Comparison of ENCODE assay signal across 10 mouse cellular contexts in the genomic region with DNA sequence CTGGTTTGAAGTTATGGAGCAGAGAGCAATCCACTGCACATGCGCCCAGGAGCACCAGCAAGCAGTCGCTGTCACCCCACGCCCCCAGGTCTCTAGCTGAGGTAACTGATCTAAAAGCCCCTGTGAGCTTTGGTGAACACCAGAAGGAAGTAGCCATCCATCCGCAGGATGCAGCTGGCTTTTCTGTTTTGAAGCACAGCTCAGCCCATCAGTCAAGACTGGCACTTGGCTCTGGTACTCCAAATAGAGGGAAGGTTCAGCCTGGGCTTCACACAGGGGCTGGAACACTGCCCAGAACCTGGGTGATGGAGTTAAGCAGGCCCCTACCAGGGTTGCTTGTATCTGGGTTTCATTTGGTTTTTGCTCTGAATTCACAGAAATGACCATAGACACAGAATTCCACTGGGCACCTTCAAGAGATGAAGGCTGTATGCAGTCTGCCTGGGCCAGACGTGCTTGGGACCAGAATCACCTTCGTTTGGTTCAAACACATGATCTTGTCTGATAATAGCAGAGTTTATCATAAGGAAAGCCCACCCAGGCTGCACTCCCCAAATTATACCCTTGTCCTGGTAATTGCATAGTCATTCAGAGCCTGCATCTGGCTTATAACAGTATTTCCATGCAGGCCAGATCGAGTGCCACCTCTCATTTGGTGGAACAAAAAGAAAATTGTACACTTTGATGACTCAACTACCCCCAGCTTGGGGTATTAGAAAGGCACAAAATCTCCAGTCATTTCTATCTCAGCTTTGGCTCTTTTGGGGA. TPM values are rescaled to one million over a fixed set of nuclear protein-coding genes. Genes with fewer than 3 reads are reported as not detected.
DNase-seq lines count a peak whose midpoint lies in the region; ATAC-seq and TF ChIP-seq lines count a peak whose summit lies in the region.
"Had no signal": no experiment of that assay in that cellular context is flagged by ENCODE, and none has a peak within 500 bp of the region (broad histone marks: within the 10 kb centered on the region; RNA-seq: fewer than 3 reads in every experiment).

No protein-coding gene starts in this region.

- H3K27ac ChIP-seq in hindbrain, postnatal 0 days, result peak overlapping the region; percentile 36
- no peak overlapping the region for H3K27ac ChIP-seq in hindbrain, embryonic 10.5 days
- no peak overlapping the region for H3K27ac ChIP-seq in midbrain, embryonic 11.5 days (ENCODE audit: low read depth, low read length)
- no peak overlapping the region for H3K27ac ChIP-seq in midbrain, embryonic 13.5 days
- H3K27ac ChIP-seq in neural tube, embryonic 15.5 days (replicated peaks), result 0 out of 2 replicates have a peak overlapping the region, but pooled peaks have one; percentile 18
- H3K27ac ChIP-seq: liver, embryonic 15.5 days had no signal

- no peaks in the 10 kb centered on the region for H3K9me3 ChIP-seq in hindbrain, postnatal 0 days (ENCODE audit: low read length)
- no peaks in the 10 kb centered on the region for H3K9me3 ChIP-seq in hindbrain, embryonic 10.5 days
- no peaks in the 10 kb centered on the region for H3K9me3 ChIP-seq in midbrain, embryonic 11.5 days (ENCODE audit: control insufficient read depth, low read length)
- H3K9me3 ChIP-seq in midbrain, embryonic 13.5 days, result no peaks in the 10 kb centered on the region
- H3K9me3 ChIP-seq in neural tube, embryonic 15.5 days (replicated peaks), result no peaks in the 10 kb centered on the region
- H3K9me3 ChIP-seq: G1E; liver, embryonic 15.5 days had no signal

- whole genome bisulfite sequencing in hindbrain, postnatal 0 days, result 53% methylated on average over 7 of the region's 7 CpGs
- WGBS in hindbrain, embryonic 10.5 days, result 85% methylated on average over 7 of the region's 7 CpGs
- 84% methylated on average over 7 of the region's 7 CpGs for WGBS in midbrain, embryonic 11.5 days
- WGBS in midbrain, embryonic 13.5 days, result 84% methylated on average over 7 of the region's 7 CpGs
- 74% methylated on average over 7 of the region's 7 CpGs for WGBS in neural tube, embryonic 15.5 days

- no peak for TF ChIP-seq CTCF in hindbrain, postnatal 0 days (IDR thresholded peaks at IDR 0.05; ENCODE audit: low read depth)

- no peak overlapping the region for H3K4me3 ChIP-seq in hindbrain, postnatal 0 days (ENCODE audit: low read length)
- no peak overlapping the region for H3K4me3 ChIP-seq in hindbrain, embryonic 10.5 days
- no peak overlapping the region for H3K4me3 ChIP-seq in midbrain, embryonic 11.5 days (ENCODE audit: low read depth, low read length)
- H3K4me3 ChIP-seq in midbrain, embryonic 13.5 days (replicated peaks), result no peak overlapping the region
- no peak overlapping the region for H3K4me3 ChIP-seq in neural tube, embryonic 15.5 days (replicated peaks)
- H3K4me3 ChIP-seq: liver, embryonic 15.5 days had no signal

- ATAC-seq in hindbrain, postnatal 0 days, result peak; percentile 78
- ATAC-seq in midbrain, embryonic 11.5 days (ENCODE audit: low FRiP score), result no peak
- no peak for ATAC-seq in midbrain, embryonic 13.5 days
- ATAC-seq in common myeloid progenitor, adult 5-6 weeks (replicated peaks; ENCODE audit: low read depth, poor library complexity, severe bottlenecking), result peak; percentile 90
- peak; percentile 49 for ATAC-seq in neural tube, embryonic 15.5 days (ENCODE audit: low FRiP score)
- ATAC-seq in inflammation-experienced regulatory T-cells, adult 6 months, result no peak

- H3K4me1 ChIP-seq in hindbrain, postnatal 0 days (ENCODE audit: insufficient read depth, low read length), result 0 out of 2 replicates have a peak, but pooled peaks cover 3% of the 10 kb centered on the region
- H3K4me1 ChIP-seq in hindbrain, embryonic 10.5 days (replicated peaks), result peaks cover 11% of the 10 kb centered on the region
- H3K4me1 ChIP-seq in midbrain, embryonic 11.5 days (ENCODE audit: control insufficient read depth, insufficient read depth, low read length), result peaks cover 4% of the 10 kb centered on the region; the same call in 1 of the 2 replicates
- peaks cover 10% of the 10 kb centered on the region for H3K4me1 ChIP-seq in midbrain, embryonic 13.5 days (replicated peaks)
- H3K4me1 ChIP-seq in neural tube, embryonic 15.5 days, result peaks cover 12% of the 10 kb centered on the region
- H3K4me1 ChIP-seq: liver, embryonic 15.5 days had no signal

- DNase-seq in hindbrain, postnatal 0 days (ENCODE audit: low spot score), result peak; percentile 91
- DNase-seq in hindbrain, embryonic 10.5 days (ENCODE audit: low spot score), result no peak
- peak; percentile 31 for DNase-seq in midbrain, embryonic 11.5 days (ENCODE audit: low spot score, missing footprints)
- no peak for DNase-seq in left cerebral cortex, adult 11 months (ENCODE audit: low spot score)

- no peaks in the 10 kb centered on the region for H3K27me3 ChIP-seq in hindbrain, postnatal 0 days (ENCODE audit: insufficient read depth, low read length)
- no peaks in the 10 kb centered on the region for H3K27me3 ChIP-seq in hindbrain, embryonic 10.5 days (ENCODE audit: insufficient read depth, poor library complexity, severe bottlenecking)
- H3K27me3 ChIP-seq in midbrain, embryonic 11.5 days (ENCODE audit: control insufficient read depth, insufficient read depth, low read length), result no peaks in the 10 kb centered on the region
- H3K27me3 ChIP-seq in midbrain, embryonic 13.5 days, result no peaks in the 10 kb centered on the region
- H3K27me3 ChIP-seq in neural tube, embryonic 15.5 days (replicated peaks), result no peaks in the 10 kb centered on the region
- H3K27me3 ChIP-seq: liver, embryonic 15.5 days had no signal

- no peak overlapping the region for H3K9ac ChIP-seq in hindbrain, postnatal 0 days (replicated peaks; ENCODE audit: low read length)
- H3K9ac ChIP-seq in midbrain, embryonic 11.5 days (ENCODE audit: low read length), result no peak overlapping the region
- no peak overlapping the region for H3K9ac ChIP-seq in midbrain, embryonic 13.5 days (replicated peaks)
- no peak overlapping the region for H3K9ac ChIP-seq in neural tube, embryonic 15.5 days (replicated peaks)
- H3K9ac ChIP-seq: liver, embryonic 15.5 days had no signal

- H3K4me2 ChIP-seq in hindbrain, postnatal 0 days (ENCODE audit: low read depth, low read length), result no peak overlapping the region
- no peak overlapping the region for H3K4me2 ChIP-seq in midbrain, embryonic 11.5 days
- H3K4me2 ChIP-seq in midbrain, embryonic 13.5 days (replicated peaks), result no peak overlapping the region
- no peak overlapping the region for H3K4me2 ChIP-seq in neural tube, embryonic 15.5 days
- H3K4me2 ChIP-seq: liver, embryonic 15.5 days had no signal

- H3K36me3 ChIP-seq in hindbrain, postnatal 0 days (ENCODE audit: insufficient read depth, low read length), result no peaks in the 10 kb centered on the region
- no peaks in the 10 kb centered on the region for H3K36me3 ChIP-seq in hindbrain, embryonic 10.5 days
- no peaks in the 10 kb centered on the region for H3K36me3 ChIP-seq in midbrain, embryonic 11.5 days (ENCODE audit: control insufficient read depth, insufficient read depth, low read length)
- no peaks in the 10 kb centered on the region for H3K36me3 ChIP-seq in midbrain, embryonic 13.5 days
- no peaks in the 10 kb centered on the region for H3K36me3 ChIP-seq in neural tube, embryonic 15.5 days
- H3K36me3 ChIP-seq: G1E; liver, embryonic 15.5 days had no signal

RNA-seq across cellular contexts. Expression of gene Rhob, which starts 27.0 kb away (rescaled TPM):
- 356 and 385 TPM in 2 replicates for total RNA-seq in hindbrain, postnatal 0 days (2014; rRNA removed)
- polyA plus RNA-seq in hindbrain, postnatal 0 days (2015; fragmentation: Nextera tagmentation; extraction: Ambion mirVana), result 71.4 and 71.7 TPM in 2 replicates
- 31.5 and 54.8 TPM in 2 replicates for polyA plus RNA-seq in hindbrain, embryonic 10.5 days (2016; fragmentation: Nextera tagmentation; extraction: Ambion mirVana)
- polyA plus RNA-seq in midbrain, embryonic 11.5 days (2014; fragmentation: Nextera tagmentation; extraction: Ambion mirVana), result 58.4 and 59.8 TPM in 2 replicates
- polyA plus RNA-seq in midbrain, embryonic 13.5 days (2015; fragmentation: Nextera tagmentation; extraction: Ambion mirVana), result 55.1 and 67.8 TPM in 2 replicates
- total RNA-seq in common myeloid progenitor, adult 5-6 weeks (2017), result 35.8 and 43.3 TPM in 2 replicates
- 77.0 and 91.1 TPM in 2 replicates for polyA plus RNA-seq in neural tube, embryonic 15.5 days (2015; fragmentation: Nextera tagmentation; extraction: Ambion mirVana)
- 1 to 10 TPM in 2 of 3 experiments, under 1 TPM in 1; 0.15 to 2.8 (median 1.7) TPM for polyA plus RNA-seq in inflammation-experienced regulatory T-cells, adult 6 months (2017; shearing (Covaris generic))

Comparison
In these comparisons a context has a peak if more than half of its experiments do, and no peak if none do; other contexts are left out.
1. DNase-seq: peak in hindbrain, postnatal 0 days (single experiment) and midbrain, embryonic 11.5 days (single experiment); none in hindbrain, embryonic 10.5 days (single experiment) and left cerebral cortex, adult 11 months (single experiment).
2. H3K27ac ChIP-seq: peak in hindbrain, postnatal 0 days (single experiment) and neural tube, embryonic 15.5 days (single experiment); none in hindbrain, embryonic 10.5 days (single experiment), midbrain, embryonic 11.5 days (single experiment) and midbrain, embryonic 13.5 days (single experiment).
3. ATAC-seq: peak in hindbrain, postnatal 0 days (single experiment), common myeloid progenitor, adult 5-6 weeks (single experiment) and neural tube, embryonic 15.5 days (single experiment); none in midbrain, embryonic 11.5 days (single experiment), midbrain, embryonic 13.5 days (single experiment) and inflammation-experienced regulatory T-cells, adult 6 months (single experiment).